Mouse (Mus musculus) v-Abl transformed pro-B cells (cell line): ENCODE measurements around the gene Cfap61.

ENCODE experiments used
- in situ Hi-C, 2 experiments: fragments of 400-800 bp; cut with MboI; formaldehyde crosslinking; loops; one replicate each; pipeline ENCODE4 v1.15.1; 2025; ENCODE audit not compliant: unreplicated experiment in 2 of 2

Cfap61 gene

GRCm38 (mm10) chr2:145996472-145996871 lies 61.9 kb downstream of the Cfap61 start:
- in situ Hi-C loops: no loop called here

- in situ Hi-C loops: no loop called here
Observed at GRCm38 (mm10) chr2:145997956-145998525, 63.5 kb downstream of the Cfap61 start.

- in situ Hi-C loops: no loop called here
Observed at GRCm38 (mm10) chr2:146008801-146009200, 74.2 kb downstream of the Cfap61 start.

GRCm38 (mm10) chr2:146009596-146010349 lies 75.2 kb downstream of the Cfap61 start:
- in situ Hi-C loops: no loop called here

GRCm38 (mm10) chr2:146010816-146011215 lies 76.2 kb downstream of the Cfap61 start:
- in situ Hi-C loops: no loop called here

- in situ Hi-C loops: no loop called here
Observed at GRCm38 (mm10) chr2:146015341-146016186, 81.0 kb downstream of the Cfap61 start.

GRCm38 (mm10) chr2:146022846-146023245 lies 88.3 kb downstream of the Cfap61 start:
- in situ Hi-C loops: no loop called here

- in situ Hi-C loops: no loop called here
Observed at GRCm38 (mm10) chr2:146043640-146044039, 109.1 kb downstream of the Cfap61 start.

- in situ Hi-C loops: loop anchor here in 1 of 2 experiments (5.0 kb wide), 1 partner anchor 342 kb away; no protein-coding TSS in a partner anchor
Observed at GRCm38 (mm10) chr2:146044926-146045890, 110.6 kb downstream of the Cfap61 start.

GRCm38 (mm10) chr2:146047691-146048090 lies 113.1 kb downstream of the Cfap61 start:
- in situ Hi-C loops: loop anchor here in 1 of 2 experiments (5.0 kb wide), 1 partner anchor 340 kb away; no protein-coding TSS in a partner anchor

GRCm38 (mm10) chr2:146048221-146048829 lies 113.7 kb downstream of the Cfap61 start:
- in situ Hi-C loops: loop anchor here in 1 of 2 experiments (5.0 kb wide), 1 partner anchor 339 kb away; no protein-coding TSS in a partner anchor

- in situ Hi-C loops: loop anchor here in 1 of 2 experiments (5.0 kb wide), 1 partner anchor 338 kb away; no protein-coding TSS in a partner anchor
Observed at GRCm38 (mm10) chr2:146049339-146049738, 114.8 kb downstream of the Cfap61 start.

- in situ Hi-C loops: loop anchor here in 1 of 2 experiments (5.0 kb wide), 1 partner anchor 93 kb away; no protein-coding TSS in a partner anchor
Observed at GRCm38 (mm10) chr2:146050069-146050468, 115.5 kb downstream of the Cfap61 start.

GRCm38 (mm10) chr2:146051334-146051733 lies 116.8 kb downstream of the Cfap61 start:
- in situ Hi-C loops: loop anchor here in 1 of 2 experiments (5.0 kb wide), 1 partner anchor 94 kb away; no protein-coding TSS in a partner anchor

- in situ Hi-C loops: loop anchor here in 1 of 2 experiments (5.0 kb wide), 1 partner anchor 325 kb away; no protein-coding TSS in a partner anchor
Observed at GRCm38 (mm10) chr2:146057123-146057522, 122.5 kb downstream of the Cfap61 start.

GRCm38 (mm10) chr2:146058791-146059190 lies 124.2 kb downstream of the Cfap61 start:
- in situ Hi-C loops: loop anchor here in 1 of 2 experiments (5.0 kb wide), 1 partner anchor 324 kb away; no protein-coding TSS in a partner anchor

- in situ Hi-C loops: no loop called here
Observed at GRCm38 (mm10) chr2:146061421-146062300, 127.1 kb downstream of the Cfap61 start.
